Mouse (Mus musculus) brain, embryonic 14.5 days (tissue): ENCODE measurements around the gene Rasgrp3.

Experiments used
- CTCF ChIP-seq: fragments of 200-500 bp; IDR thresholded peaks from 2 replicates; pipeline ENCODE4 v1.5.1; 2012; ENCODE audit warnings: inconsistent platforms, mild to moderate bottlenecking, moderate library complexity, borderline replicate concordance; ENCODE audit not compliant: insufficient read depth, insufficient read length; ENCODE audit errors: extremely low read depth
- POLR2A ChIP-seq: fragments of 200-500 bp; IDR thresholded peaks from 2 replicates; pipeline ENCODE4 v1.6.1; 2012; ENCODE audit warnings: mild to moderate bottlenecking, inconsistent platforms, borderline replicate concordance; ENCODE audit not compliant: poor library complexity, insufficient read depth, insufficient read length, severe bottlenecking; ENCODE audit errors: extremely low read depth

GRCm38 (mm10) chr17:75471644-75472253 is 36.1 kb downstream of the Rasgrp3 start:
- TF ChIP-seq POLR2A (no peak), CTCF (no peak)
